Mouse (Mus musculus) adrenal gland, adult (tissue): ENCODE data around the gene Col20a1.

Experiments
- DNase-seq, 2 experiments: peaks; one replicate each; pipeline ENCODE4 v3.0.0; 2022 to 2023; ENCODE audit warnings: low spot score in 1 of 2; ENCODE audit not compliant: inconsistent age in 2 of 2

Col20a1 gene

DNA sequence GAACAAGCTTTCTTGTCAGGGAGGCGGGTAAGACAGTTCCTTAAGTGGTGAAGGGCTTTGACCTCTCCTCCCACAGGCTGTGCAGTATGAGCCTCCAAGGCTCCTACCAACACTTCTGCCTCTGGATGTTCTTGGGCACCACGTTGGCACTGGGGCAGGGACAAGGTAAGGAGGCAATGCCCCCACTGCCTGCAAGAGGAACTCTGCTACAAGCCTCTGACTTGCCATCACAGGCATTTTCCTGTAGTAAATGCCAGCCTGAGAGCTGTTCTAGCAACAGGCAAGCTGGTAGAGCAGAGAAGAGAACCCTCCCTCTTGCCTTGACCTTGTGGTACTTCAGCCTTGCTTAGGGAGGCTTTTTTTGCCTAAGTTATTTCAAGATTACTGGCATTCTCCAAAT, at the start of gene Col20a1:
Col20a1 (plus strand) TSS at position 87 of the 400 bp plus-strand sequence.
- peak in 1 of 2 experiments; percentile 61 for DNase-seq

DNA sequence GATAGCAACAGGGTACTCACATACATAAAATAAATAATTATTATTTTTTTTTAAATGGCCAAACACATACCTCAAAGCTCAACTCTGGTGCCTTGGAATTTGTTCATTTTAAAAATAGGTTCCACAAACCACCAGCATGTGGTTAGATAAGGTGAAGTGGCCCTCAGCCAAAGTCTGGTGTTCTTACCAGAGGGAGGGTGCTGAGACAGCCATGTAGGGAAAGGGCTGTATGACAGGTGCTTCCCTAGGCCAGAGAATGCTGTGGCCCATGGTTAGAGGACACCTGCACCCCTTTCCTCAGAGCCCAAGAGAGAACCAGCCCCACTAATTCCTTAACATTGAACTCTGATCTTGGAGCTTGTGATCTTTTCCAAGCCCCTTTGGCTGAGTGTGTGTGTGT, 46.1 kb upstream of the Col20a1 start:
- no peak for DNase-seq

DNA sequence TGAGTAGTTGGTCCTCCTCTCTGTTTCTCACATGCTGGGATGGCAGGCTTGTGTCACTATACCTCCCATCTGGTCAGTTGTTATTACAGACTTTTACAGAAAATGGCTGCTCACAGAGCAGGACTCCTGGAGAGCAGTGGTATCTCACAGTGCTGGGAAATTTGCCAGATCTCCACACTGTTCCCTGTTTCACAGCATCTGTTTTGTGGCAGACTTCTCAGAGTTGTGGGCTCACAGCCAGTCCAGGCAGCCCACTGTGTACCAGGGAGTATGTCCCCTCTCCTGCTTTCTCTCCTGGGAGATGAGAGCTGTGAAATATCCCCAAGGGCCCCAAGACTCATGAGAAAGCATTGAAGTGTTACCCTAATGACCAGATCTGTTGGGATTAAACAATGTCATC, 44.5 kb upstream of the Col20a1 start:
- DNase-seq = no peak

DNA sequence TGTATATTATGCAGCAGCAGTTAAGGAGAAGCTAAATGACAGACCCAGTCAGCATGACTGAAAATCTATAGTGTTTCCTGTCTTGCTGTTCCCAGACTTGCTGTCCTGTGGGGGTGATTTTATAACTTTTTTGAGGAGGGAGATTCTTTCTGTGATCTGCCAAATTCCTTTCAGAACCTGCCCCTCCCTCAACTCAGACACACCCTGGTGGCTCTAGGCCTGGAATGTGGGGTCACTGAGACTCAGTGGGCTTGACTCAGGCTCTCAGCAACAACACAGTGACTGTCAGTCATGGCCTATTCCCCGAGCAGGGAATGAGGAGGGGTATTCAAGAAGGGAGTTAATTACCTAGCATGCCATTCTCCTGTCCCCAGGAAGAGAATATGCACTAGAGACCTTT, 36.4 kb upstream of the Col20a1 start:
- no peak for DNase-seq

DNA sequence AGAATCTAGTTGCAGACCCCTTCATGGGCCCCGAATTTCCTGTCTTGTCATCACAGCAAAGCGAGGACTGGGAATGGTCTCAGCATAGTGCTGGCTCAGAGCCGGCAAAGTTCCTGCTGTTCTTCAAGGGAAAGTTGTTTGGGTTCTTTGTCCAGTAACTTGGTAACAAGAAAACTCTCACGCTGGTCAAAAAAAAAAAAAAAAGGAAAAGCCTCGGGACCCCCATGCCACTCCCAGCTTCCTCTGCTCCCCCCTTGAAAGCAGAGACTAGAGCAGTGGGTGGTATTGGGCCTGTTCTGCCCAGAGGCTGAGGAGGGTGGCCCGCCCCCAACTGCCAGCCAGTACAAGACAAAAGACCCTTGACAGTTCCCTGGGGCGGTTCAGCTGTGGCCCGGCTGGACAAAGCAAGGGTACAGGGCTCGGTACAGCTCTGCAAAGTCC, 33.6 kb upstream of the Col20a1 start:
- no peak for DNase-seq

DNA sequence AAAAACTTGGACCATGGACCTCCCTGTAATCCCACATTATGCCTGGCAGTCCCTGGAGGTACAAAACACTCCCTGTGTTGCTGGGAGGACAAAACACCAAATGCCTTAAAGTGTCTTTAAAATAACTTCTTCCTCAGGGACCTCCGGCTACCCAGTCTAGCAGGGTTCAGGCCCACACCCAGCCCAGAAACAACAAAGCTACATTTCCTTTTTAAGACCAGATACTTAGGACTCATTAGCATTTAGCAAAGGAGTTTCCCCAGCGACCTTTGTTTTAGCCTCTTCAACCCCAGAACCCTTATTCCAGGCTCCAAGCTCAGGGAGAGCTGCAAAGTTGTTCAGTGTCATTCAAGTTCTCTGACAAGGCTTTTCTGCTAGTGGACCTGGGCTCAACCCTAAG, 32.7 kb upstream of the Col20a1 start:
- DNase-seq = no peak

DNA sequence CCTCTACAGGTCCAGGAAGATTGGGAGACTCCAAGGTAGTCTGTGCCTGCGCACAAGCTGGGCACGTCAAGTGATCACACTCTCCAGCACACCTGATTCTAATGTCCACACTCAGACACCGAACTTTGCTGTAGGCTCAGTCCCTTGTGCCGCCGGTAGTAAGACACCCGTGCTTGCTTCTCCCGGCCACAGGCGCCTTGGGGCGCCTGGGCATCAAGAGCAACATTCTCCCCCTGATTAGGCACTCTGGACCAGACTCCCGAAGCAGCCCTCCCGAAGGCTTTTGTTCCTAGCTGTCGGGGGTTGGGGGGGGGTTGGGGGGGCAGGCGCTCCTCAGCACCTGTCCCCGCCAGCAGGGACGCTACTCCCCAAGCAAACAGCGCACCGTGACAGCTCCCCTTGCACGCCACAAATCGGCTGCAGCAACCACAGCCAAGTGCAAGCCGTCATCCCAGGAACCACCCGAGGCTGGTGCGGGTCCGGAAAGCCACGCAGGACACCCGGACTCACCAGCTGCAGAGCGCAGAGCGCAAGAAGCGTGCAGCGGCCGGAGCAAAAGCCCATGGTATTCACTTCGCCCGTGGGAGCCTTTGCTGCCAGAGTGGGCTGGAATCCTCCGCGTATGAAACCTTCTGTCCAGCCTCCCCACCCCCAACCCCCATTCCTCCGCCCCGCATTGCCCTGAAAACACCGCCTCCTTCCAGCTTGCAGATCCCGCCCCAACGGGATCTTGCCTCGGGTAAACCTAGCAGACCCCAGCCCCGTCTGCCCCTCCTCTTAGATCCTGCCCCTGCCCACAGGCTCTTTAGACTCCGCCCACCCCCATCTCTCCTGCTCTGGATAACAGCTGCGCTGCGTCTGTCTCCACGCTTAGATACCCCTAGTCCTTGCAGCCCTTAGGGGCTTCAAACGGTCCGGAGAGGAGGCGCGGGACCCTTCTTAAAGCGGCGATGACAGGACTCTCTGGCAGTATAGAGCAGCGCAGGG, 32.0 kb upstream of the Col20a1 start, which contains the start of gene Nkain4:
Nkain4 (minus strand) TSS at position 639 of the 987 bp plus-strand sequence.
- DNase-seq = peak; percentile 27 to 67

DNA sequence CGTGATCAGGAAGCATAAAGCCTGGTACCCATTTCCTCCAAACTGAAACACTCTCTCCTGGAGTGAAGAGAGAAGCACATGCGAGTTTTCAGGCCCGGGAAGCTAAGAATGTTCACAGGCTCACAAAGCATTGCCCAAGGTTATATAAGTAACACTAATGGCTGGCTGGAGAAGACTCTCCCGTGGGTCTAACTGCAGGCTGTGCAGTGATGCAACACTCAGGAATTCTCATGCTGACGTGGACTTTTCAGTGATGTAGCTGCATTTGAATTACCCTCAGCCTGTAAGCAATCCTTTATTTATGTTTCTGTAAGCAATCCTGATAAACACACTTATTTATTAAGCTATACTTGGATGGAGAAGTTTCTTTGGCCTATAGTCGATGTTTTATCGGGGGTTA, 26.7 kb upstream of the Col20a1 start:
- DNase-seq = no peak

DNA sequence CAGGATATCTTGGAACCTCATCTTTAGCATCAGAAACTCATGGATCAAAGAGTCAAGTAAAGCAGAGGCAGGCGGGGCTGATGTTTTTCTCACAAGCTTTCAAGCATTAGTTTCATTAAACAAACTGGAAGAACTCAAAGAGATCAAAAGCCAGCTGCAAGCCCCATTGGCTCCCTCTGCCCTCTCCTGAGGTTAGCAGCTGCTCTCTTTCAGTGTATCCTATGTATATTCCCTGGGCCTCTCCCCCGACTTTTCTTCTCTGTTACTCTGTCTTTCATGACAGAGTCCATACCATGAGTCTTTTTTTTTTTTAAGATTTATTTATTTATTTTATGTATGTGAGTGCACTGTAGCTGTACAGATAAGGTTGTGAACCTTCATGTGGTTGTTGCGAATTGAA, 26.1 kb upstream of the Col20a1 start:
- DNase-seq = no peak

DNA sequence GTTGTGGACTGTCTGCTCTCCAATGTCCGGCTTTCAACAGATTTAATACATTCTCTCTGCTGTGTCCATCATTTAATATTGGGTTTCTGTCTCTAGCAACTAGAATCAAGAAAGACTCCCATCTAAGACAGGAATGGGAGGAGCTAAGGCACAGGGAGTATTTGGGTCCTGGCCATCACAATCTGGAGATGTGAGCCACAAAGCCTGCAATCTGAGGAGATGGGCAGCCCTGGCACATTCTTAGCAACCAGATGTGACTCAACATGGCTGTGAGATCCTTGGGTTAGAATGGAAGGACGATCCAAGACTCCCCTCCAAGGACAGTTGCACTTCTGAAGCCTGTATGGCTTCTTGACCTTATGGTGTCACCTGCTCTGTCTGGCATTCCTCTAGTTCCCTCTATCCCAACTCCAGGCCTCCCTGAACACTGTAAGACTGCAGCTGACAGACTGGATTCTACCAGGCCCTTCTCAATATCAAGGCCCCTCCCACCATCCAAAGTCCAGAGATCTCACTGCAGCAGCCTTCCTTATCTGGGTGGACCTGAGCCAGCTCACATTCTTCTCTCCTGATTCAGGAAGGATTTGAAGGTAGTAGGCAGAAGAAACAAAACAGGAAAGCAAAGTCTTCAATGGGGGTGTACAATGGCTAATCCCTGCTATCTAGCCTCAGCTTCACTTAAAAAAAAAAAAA, 23.6 kb upstream of the Col20a1 start:
- peak; percentile 65 to 76 for DNase-seq

DNA sequence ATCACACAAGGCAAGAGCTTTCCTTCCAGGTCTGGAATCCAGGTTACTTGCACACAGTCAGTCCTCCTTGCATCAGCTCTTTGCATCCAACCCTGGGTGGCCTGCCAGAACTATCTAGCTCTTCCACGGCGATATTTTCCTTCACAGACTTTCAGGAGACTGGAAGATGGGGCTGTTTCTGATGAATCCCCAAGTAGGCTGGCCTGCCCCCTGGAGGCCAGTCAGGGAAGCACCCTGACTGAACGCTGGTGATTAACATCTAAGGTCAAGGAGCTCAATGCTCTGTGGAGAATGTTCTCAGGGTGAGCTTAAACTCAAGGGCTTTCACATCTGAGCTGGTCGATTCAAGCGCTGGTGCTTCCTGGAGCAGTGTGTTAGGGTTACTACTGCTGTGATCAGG, 22.4 kb upstream of the Col20a1 start:
- DNase-seq = peak; percentile 82 to 93

DNA sequence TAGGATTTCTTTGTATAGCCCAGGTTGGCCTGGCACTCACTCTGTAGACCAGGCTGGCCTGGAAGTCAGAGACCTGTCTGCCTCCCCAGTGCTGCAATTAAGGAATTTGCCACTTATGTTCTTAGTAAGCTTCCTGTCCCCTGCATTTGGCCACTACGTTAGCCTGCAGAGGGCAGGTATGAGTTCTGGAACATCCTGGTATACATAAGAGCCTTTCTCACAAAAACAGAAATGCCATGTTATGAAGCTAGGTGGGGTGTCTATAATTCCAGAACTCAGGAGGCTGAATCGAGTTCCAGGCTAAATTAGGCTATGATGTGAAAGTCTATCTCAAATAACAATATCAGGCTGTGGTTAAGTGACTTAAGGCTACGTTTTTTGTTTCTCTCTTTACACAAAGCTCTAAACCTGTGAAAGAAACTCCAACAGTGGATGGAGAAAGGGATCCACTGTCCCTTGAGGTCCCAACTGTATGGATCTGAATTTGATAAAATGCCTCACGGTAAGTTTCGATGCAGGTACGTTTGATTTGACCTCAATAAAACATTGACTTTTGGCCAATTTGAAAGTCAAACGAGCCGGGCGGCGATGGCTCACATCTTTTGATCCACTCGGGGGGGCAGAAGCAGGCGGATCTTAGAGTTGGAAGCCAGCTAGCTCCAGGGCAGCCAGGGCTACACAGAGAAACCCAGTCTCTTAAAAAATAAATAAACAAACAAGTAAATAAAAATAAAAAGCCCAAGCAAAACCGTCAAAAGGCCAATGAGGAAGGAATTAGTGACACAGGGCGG, 20.0 kb upstream of the Col20a1 start:
- no peak for DNase-seq

DNA sequence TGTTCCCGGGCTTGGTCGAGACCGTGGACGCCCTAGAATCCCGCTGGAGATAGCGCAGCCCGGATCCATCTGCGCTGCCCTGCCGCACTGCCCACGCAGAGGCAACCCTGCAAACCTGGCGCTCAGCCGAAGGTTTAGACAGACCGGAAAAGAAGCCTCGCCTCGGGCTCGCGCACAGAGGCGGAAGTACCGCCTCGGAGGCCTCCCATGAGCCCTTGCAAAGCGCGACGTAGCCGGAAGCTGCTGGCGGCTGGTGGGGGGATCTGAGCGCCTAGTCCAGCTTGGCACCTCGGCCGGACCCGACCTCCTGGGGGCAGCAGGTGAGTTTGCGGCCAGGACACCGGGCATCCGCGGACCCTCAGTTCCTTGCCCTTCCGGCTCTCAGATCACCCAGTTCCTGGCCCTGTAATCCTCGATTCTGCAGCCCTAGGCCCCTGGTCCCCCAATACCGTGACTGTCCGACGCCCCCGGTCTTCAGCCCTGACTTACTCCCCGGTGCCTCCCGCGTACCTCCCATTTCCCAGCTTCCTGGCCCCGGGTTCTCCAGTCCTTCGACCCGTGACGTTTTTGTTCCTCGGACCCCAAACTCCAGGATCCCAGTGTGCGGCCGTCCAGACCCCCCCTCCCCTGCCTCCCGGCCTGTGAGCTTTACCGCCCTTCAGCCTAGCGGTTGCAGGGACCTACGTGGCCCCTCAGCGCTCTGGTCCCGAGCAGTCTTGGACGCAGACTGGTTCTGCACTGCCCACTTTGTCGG, 19.1 kb upstream of the Col20a1 start, which contains the start of gene Arfgap1:
Arfgap1 (plus strand) TSS at position 216 of the 754 bp plus-strand sequence.
- DNase-seq = peak; percentile 94 to 97

DNA sequence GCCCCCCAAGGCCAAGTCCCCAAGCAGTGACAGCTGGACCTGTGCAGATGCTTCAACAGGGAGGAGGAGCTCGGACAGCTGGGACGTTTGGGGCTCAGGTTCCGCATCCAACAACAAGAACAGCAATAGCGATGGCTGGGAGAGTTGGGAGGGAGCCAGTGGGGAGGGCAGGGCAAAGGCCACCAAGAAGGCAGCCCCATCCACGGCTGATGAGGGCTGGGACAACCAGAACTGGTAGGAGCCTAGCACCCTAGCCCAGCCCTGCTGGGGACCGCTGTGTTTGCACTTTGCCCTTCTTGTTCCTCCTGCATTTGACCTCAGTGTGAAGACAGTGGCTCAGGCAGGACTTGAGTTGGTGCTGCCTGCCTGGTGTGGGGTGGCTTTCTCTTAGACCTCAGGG, 5.2 kb upstream of the Col20a1 start:
- DNase-seq = no peak

DNA sequence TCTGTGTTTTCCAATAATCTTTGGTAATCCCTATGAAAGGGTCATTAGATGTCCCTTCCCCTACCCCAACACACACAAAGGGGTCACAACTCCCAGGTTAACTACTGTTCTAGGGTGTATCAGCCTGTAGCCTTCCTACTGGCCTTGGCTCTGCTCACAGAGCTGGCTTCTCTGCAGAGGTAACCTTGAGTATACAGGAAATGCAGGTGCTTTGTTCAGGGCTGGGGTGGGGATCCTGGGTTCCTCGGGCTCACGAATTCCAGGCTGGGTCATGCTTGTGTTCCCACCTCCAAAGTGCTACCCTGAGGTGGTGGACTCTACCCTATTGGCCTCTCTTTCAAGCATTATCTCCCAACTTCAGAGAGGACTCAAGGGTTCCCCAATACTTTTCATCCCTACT, 700 bp upstream of the Col20a1 start:
- peak in 1 of 2 experiments; percentile 60 for DNase-seq

DNA sequence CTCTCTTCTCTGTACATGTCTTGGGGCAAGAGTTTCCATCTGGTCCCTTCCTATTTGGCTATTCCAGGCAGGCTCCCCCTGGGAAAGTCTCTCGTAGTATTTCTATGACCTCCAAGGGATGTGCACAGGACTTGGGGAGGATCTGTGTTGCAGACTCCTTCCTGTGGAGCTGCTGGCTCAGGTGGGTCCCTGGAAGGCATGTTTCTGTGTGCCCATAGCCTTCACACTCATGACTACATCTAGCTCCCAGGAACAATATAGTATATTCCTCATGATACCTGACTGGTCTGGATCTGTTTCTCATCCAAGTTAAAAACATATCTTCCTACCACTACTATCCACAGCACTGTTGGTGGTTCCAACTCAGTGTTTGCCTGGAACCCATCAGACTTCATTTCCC, 666 bp downstream of the Col20a1 start:
- DNase-seq = no peak

DNA sequence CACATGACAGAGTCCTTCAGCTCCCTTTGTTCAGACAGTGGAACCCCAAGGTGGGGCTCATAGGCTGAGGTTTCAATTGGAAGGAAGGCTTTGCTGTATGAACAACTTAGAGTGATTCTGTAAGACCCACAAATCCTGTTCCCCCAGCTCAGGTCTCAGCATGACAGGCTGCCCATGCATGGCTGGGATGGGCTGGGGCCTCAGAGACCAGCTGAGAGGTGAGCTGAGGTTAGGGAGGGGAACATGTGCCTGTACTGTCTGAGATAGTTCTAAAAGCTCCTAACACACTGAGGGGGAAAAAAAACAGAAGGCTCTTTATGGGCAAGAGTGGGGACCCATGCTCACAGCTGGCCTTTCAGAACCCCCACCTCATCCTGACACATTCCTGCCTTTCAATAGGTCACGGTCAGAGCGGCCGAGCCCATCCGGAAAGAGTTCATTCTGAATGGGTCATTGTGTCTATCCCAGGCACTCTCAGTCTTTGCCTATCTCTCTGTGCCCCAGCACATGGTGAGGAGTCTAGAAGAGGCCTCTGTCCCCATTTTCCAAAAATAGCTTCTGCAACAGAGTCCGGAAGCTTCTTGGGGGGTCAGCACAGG, 1.2 kb downstream of the Col20a1 start:
- no peak for DNase-seq

DNA sequence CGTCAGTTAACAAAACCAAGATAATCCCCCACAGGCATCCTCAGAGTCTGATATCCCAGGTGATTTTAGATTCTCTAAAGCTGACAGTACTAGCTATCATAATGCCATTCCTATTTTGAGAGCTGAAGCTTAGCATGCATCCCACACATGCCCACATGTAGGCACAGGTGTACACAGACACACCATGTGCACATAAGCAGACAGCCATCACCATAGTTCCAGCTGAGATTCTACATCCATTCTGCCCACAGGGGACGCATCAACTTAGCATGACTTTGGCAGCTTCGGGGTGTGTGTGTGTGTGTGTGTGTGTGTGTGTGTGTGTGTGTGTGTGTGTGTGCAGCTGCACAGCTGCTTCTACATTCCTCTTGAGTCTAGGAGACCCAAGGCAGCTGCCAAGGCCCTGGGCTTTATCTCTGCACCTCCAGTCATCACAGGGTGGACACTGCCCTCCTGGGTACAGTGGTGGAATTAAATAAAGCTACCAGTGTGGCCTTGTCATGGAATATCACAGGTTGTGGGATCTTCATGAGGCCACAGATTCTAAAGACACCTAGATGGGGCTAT, 2.1 kb downstream of the Col20a1 start:
- no peak for DNase-seq

DNA sequence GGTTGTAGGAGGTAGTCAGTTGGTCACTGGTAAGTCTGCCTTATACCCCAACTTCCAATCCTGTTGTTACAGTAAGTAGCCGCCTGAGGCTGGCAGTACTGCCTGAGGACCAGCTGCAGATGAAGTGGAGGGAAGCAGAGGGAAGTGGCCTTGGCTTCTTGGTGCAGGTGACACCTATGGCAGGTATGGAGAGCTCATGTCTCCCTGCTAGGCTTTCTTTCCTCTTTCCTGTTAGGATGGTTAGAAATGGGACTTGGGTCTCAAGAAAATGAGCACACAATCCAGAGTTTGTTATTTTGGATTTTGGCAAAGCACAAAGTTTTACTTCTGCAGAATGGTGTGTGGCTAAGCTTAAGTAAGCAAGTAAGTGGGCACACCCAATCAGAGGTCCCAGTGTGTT, 2.6 kb downstream of the Col20a1 start:
- DNase-seq = no peak

DNA sequence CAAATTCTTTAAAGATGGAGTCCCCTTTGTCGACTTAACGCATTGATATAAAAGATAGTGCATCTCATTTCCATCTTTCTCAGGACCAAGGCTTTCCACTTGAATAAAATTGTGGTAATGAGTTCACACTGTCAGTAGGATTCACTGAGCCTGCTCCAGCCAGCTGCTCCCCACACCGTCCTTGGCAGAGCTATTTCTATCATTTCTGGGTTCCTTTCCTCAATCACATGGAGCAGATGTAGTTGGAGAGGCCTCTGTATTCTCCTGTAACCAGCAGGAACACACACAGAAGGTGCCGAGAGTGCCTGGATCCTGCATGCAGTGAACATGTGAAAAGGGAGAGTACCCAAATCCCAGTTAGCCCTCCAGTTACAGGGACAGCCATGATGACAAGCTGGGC, 4.0 kb downstream of the Col20a1 start:
- no peak for DNase-seq
